Mouse (Mus musculus) hindbrain, embryonic 13.5 days (tissue): ENCODE measurements around the gene Cyb5d1. TPM values are rescaled to one million over a fixed set of nuclear protein-coding genes. Genes with fewer than 3 reads are reported as not detected.
"Not testable (repeated sequence)": the region's sequence is repeated elsewhere in the genome, so short reads cannot be mapped to it uniquely, and the experiment has no call there.

Experiments used
- ATAC-seq: fragments of 200-750 bp; cut with Nextera tagmentation; 2 replicates; pipeline ENCODE4 v1.8.0; 2017; ENCODE audit warnings: moderate TSS enrichment; ENCODE audit not compliant: low FRiP score
- H3K27ac ChIP-seq: fragments of 300-500 bp; sonication (generic); 2 replicates; pipeline ENCODE4 v1.5.1; 2015; ENCODE audit warnings: inconsistent platforms, mild to moderate bottlenecking, moderate library complexity
- H3K27me3 ChIP-seq: fragments of 300-500 bp; sonication (generic); 2 replicates; pipeline ENCODE4 v1.6.1; 2015; ENCODE audit warnings: mild to moderate bottlenecking, inconsistent platforms
- H3K36me3 ChIP-seq: fragments of 300-500 bp; sonication (generic); 2 replicates; pipeline ENCODE4 v1.6.1; 2015; ENCODE audit warnings: mild to moderate bottlenecking, inconsistent platforms
- H3K4me1 ChIP-seq: fragments of 300-500 bp; sonication (generic); replicated peaks from 2 replicates; pipeline ENCODE4 v1.6.1; 2015; ENCODE audit warnings: inconsistent platforms
- H3K4me2 ChIP-seq: fragments of 300-500 bp; sonication (generic); 2 replicates; pipeline ENCODE4 v1.6.1; 2015; ENCODE audit warnings: inconsistent platforms, mild to moderate bottlenecking, moderate library complexity
- H3K4me3 ChIP-seq: fragments of 300-500 bp; sonication (generic); 2 replicates; pipeline ENCODE4 v1.5.1; 2015; ENCODE audit warnings: mild to moderate bottlenecking, inconsistent platforms
- H3K9ac ChIP-seq: fragments of 300-500 bp; sonication (generic); 2 replicates; pipeline ENCODE4 v1.6.1; 2015; ENCODE audit warnings: mild to moderate bottlenecking, inconsistent platforms
- H3K9me3 ChIP-seq: fragments of 300-500 bp; sonication (generic); 2 replicates; pipeline ENCODE4 v1.6.1; 2016; ENCODE audit warnings: inconsistent platforms
- WGBS: fragments of 180-500 bp; shearing (Covaris S2); methylation state at CpG from one replicate; pipeline ENCODE4 v1.1.7; 2015; 5-methylcytosine and 5-hydroxymethylcytosine counted together
- polyA plus RNA-seq: library from polyadenylated mRNA; unstranded; fragments of >200 nt; fragmentation: Nextera tagmentation; extraction: Ambion mirVana; gene quantifications from 2 replicates; pipeline ENCODE4 v1.2.1, GENCODE M21; 2015

Cyb5d1 gene
- 34.9 and 35.5 TPM in 2 replicates for polyA plus RNA-seq

GRCm38 (mm10) chr11:69395235-69395633, at the start of gene Cyb5d1, which contains the start of gene Naa38:
Cyb5d1 (minus strand) TSS chr11:69395631.
Naa38 (plus strand) TSS chr11:69395487.
- Histone ChIP-seq H3K27me3 (peaks cover 18% of the 10 kb centered on the region), H3K4me1 (peaks cover 38% of the 10 kb centered on the region), H3K9ac (peak within 1 kb of the TSS; percentile 87), H3K4me3 (peak within 1 kb of the TSS; percentile 66), H3K27ac (peak within 1 kb of the TSS; percentile 98), H3K36me3 (peaks cover 26% of the 10 kb centered on the region), H3K4me2 (peak within 1 kb of the TSS; percentile 80)
- not testable (repeated sequence) for H3K9me3 ChIP-seq
- ATAC-seq: peak; percentile 80
- WGBS: under 1% methylated on average over 24 of the region's 24 CpGs

GRCm38 (mm10) chr11:69443328-69443727, 47.9 kb upstream of the Cyb5d1 start:
- Histone ChIP-seq H3K4me1 (peaks cover 12% of the 10 kb centered on the region), H3K4me2 (no peak overlapping the region)
- 56% methylated on average over 5 of the region's 5 CpGs for WGBS

GRCm38 (mm10) chr11:69437291-69437690, 41.9 kb upstream of the Cyb5d1 start:
- Histone ChIP-seq H3K4me3 (no peak overlapping the region), H3K4me2 (no peak overlapping the region), H3K4me1 (0 out of 2 replicates have a peak, but pooled peaks cover 4% of the 10 kb centered on the region), H3K36me3 (no peaks in the 10 kb centered on the region), H3K27ac (no peak overlapping the region), H3K27me3 (no peaks in the 10 kb centered on the region), H3K9ac (no peak overlapping the region), H3K9me3 (no peaks in the 10 kb centered on the region)
- no peak for ATAC-seq
- 60% methylated on average over 3 of the region's 3 CpGs for WGBS

More at GRCm38 (mm10) chr11:69443328-69443727, 47.9 kb upstream of the Cyb5d1 start:
- Histone ChIP-seq H3K27ac (no peak overlapping the region), H3K9me3 (no peaks in the 10 kb centered on the region), H3K9ac (no peak overlapping the region), H3K4me3 (no peak overlapping the region), H3K27me3 (no peaks in the 10 kb centered on the region), H3K36me3 (no peaks in the 10 kb centered on the region)
- no peak for ATAC-seq

GRCm38 (mm10) chr11:69433189-69433588, 37.8 kb upstream of the Cyb5d1 start:
- H3K27me3 ChIP-seq: no peaks in the 10 kb centered on the region; the same call in 1 of the 2 replicates
- H3K36me3 ChIP-seq: no peaks in the 10 kb centered on the region
- no peak overlapping the region for H3K9ac ChIP-seq
- no peaks in the 10 kb centered on the region for H3K9me3 ChIP-seq
- no peak overlapping the region for H3K4me2 ChIP-seq
- 0 out of 2 replicates have a peak, but pooled peaks cover 7% of the 10 kb centered on the region for H3K4me1 ChIP-seq
- WGBS: 66% methylated on average over 6 of the region's 6 CpGs
- H3K4me3 ChIP-seq: no peak overlapping the region
- no peak overlapping the region for H3K27ac ChIP-seq
- no peak for ATAC-seq

GRCm38 (mm10) chr11:69432640-69432982, 37.2 kb upstream of the Cyb5d1 start:
- ATAC-seq: no peak
- Histone ChIP-seq H3K9ac (no peak overlapping the region), H3K27me3 (no peaks in the 10 kb centered on the region; the same call in 1 of the 2 replicates), H3K4me2 (no peak overlapping the region), H3K27ac (no peak overlapping the region), H3K4me3 (no peak overlapping the region), H3K4me1 (0 out of 2 replicates have a peak, but pooled peaks cover 7% of the 10 kb centered on the region), H3K9me3 (no peaks in the 10 kb centered on the region), H3K36me3 (no peaks in the 10 kb centered on the region)
- WGBS: 78% methylated on average over 11 of the region's 11 CpGs

- H3K9ac ChIP-seq: no peak overlapping the region
- H3K4me1 ChIP-seq: 0 out of 2 replicates have a peak, but pooled peaks cover 7% of the 10 kb centered on the region
- WGBS: 34% methylated on average over 11 of the region's 11 CpGs
- no peaks in the 10 kb centered on the region for H3K9me3 ChIP-seq
- 0 out of 2 replicates have a peak, but pooled peaks have one; percentile 43 for ATAC-seq
- H3K27me3 ChIP-seq: peaks cover 2% of the 10 kb centered on the region; the same call in 1 of the 2 replicates
- H3K4me2 ChIP-seq: no peak overlapping the region
- no peaks in the 10 kb centered on the region for H3K36me3 ChIP-seq
- H3K27ac ChIP-seq: no peak overlapping the region
- H3K4me3 ChIP-seq: no peak overlapping the region
Observed at GRCm38 (mm10) chr11:69431829-69432639, 36.6 kb upstream of the Cyb5d1 start.

GRCm38 (mm10) chr11:69430631-69431030, 35.2 kb upstream of the Cyb5d1 start:
- Histone ChIP-seq H3K9me3 (no peaks in the 10 kb centered on the region), H3K27me3 (peaks cover 2% of the 10 kb centered on the region; the same call in 1 of the 2 replicates), H3K4me3 (no peak overlapping the region), H3K9ac (no peak overlapping the region), H3K4me1 (0 out of 2 replicates have a peak, but pooled peaks cover 7% of the 10 kb centered on the region), H3K36me3 (no peaks in the 10 kb centered on the region), H3K4me2 (no peak overlapping the region), H3K27ac (no peak overlapping the region)
- ATAC-seq: no peak
- 92% methylated on average over 15 of the region's 15 CpGs for WGBS

GRCm38 (mm10) chr11:69429313-69429712, 33.9 kb upstream of the Cyb5d1 start:
- no peak for ATAC-seq
- H3K4me1 ChIP-seq: 0 out of 2 replicates have a peak, but pooled peaks cover 7% of the 10 kb centered on the region
- no peak overlapping the region for H3K4me2 ChIP-seq
- no peak overlapping the region for H3K9ac ChIP-seq
- no peak overlapping the region for H3K4me3 ChIP-seq
- H3K36me3 ChIP-seq: no peaks in the 10 kb centered on the region
- WGBS: 62% methylated on average over 2 of the region's 2 CpGs
- H3K9me3 ChIP-seq: no peaks in the 10 kb centered on the region
- H3K27me3 ChIP-seq: peaks cover 2% of the 10 kb centered on the region; the same call in 1 of the 2 replicates
- no peak overlapping the region for H3K27ac ChIP-seq

GRCm38 (mm10) chr11:69428751-69429150, 33.3 kb upstream of the Cyb5d1 start:
- Histone ChIP-seq H3K36me3 (no peaks in the 10 kb centered on the region), H3K27ac (no peak overlapping the region), H3K9ac (no peak overlapping the region), H3K4me2 (no peak overlapping the region), H3K9me3 (no peaks in the 10 kb centered on the region), H3K27me3 (peaks cover 7% of the 10 kb centered on the region; the same call in 1 of the 2 replicates), H3K4me3 (no peak overlapping the region), H3K4me1 (0 out of 2 replicates have a peak, but pooled peaks cover 7% of the 10 kb centered on the region)
- WGBS: 31% methylated on average over 4 of the region's 4 CpGs
- ATAC-seq: no peak

- H3K9ac ChIP-seq: no peak overlapping the region
- ATAC-seq: no peak
Observed at GRCm38 (mm10) chr11:69426246-69426645, 30.8 kb upstream of the Cyb5d1 start.

GRCm38 (mm10) chr11:69423885-69424284, 28.5 kb upstream of the Cyb5d1 start:
- no peaks in the 10 kb centered on the region for H3K9me3 ChIP-seq
- H3K27me3 ChIP-seq: peaks cover 43% of the 10 kb centered on the region
- H3K27ac ChIP-seq: no peak overlapping the region
- 77% methylated on average over 6 of the region's 6 CpGs for WGBS
- H3K4me3 ChIP-seq: no peak overlapping the region
- no peak for ATAC-seq
- peaks cover 27% of the 10 kb centered on the region for H3K4me1 ChIP-seq
- no peak overlapping the region for H3K9ac ChIP-seq
- no peak overlapping the region for H3K4me2 ChIP-seq
- H3K36me3 ChIP-seq: no peaks in the 10 kb centered on the region

More at GRCm38 (mm10) chr11:69426246-69426645, 30.8 kb upstream of the Cyb5d1 start:
- no peak overlapping the region for H3K4me2 ChIP-seq
- H3K36me3 ChIP-seq: no peaks in the 10 kb centered on the region
- H3K27me3 ChIP-seq: peaks cover 27% of the 10 kb centered on the region
- no peak overlapping the region for H3K4me3 ChIP-seq
- WGBS: 88% methylated on average over 2 of the region's 2 CpGs
- no peaks in the 10 kb centered on the region for H3K9me3 ChIP-seq
- H3K27ac ChIP-seq: no peak overlapping the region
- 0 out of 2 replicates have a peak, but pooled peaks cover 5% of the 10 kb centered on the region for H3K4me1 ChIP-seq

GRCm38 (mm10) chr11:69422842-69423241, 27.4 kb upstream of the Cyb5d1 start:
- Histone ChIP-seq H3K27ac (no peak overlapping the region), H3K9ac (no peak overlapping the region), H3K4me3 (no peak overlapping the region), H3K4me2 (no peak overlapping the region), H3K36me3 (no peaks in the 10 kb centered on the region), H3K9me3 (no peaks in the 10 kb centered on the region), H3K4me1 (peaks cover 35% of the 10 kb centered on the region), H3K27me3 (peaks cover 43% of the 10 kb centered on the region)
- no peak for ATAC-seq
- WGBS: 89% methylated on average over 10 of the region's 10 CpGs
